Mouse (Mus musculus): ENCODE results near the gene Gna14. TPM values are rescaled to one million over a fixed set of nuclear protein-coding genes. Genes with fewer than 3 reads are reported as not detected.

Gene Gna14
- total RNA-seq, 1 experiment from 2014 or later = not detected

DNA sequence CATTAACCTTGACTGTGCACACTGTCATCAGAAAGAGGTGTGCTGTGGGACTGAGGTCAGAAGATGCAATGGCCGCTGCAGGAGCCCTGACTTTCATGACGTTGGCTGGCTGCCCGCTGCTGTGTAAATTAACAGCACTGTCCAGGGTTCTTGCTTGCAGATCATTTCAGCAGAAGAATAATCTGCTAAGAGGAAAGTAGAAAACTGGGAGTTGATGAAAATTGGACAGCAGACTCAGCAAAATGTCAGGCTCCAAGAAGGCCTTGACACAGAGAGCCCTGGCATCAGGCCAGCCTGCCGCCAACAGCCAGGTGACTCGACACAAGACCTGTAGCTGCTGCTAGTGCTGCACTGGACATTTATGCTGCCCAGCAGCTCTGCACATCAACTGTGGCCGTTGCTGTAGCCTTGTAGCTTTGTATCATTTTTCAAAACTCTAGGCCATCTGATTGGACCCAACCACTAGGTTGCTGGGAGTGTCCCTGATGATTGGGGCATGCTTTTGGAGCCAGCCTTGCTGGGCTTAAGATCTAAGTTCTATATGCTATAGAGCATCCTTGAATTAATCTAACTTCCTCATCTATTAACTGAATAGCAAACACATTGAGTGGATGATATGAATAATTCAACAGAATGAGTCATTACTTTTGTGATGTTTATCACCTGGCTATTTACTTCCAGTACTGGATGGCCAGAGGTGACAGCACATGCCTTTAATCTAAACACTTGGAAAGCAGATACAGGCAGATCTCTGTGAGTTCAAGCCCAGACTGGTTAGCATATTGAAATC, 12.5 kb downstream of the Gna14 start:
- no peak for ATAC-seq (ENCODE audit: extremely low read depth, insufficient number of reproducible peaks, low FRiP score, poor library complexity, severe bottlenecking)

DNA sequence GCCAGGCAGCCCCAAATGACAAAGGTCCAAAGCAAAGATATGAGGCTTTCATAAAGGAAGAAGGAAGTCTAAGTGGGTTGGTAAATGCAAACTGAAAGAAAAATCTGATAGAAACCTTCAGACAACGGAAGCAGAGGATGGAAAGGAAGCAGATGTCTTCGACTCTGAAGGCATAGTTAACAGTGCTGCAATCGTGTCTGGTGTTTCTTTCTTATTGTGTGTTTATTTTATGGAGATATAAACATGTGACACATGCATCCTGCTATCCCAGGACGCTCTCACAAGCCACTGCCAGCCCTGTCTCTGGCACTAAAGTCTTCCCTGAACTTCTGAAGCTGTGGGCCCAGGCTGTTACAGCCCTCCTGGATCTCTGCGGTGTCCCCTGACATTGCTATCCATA, 13.2 kb downstream of the Gna14 start:
- no peak for ATAC-seq (ENCODE audit: extremely low read depth, insufficient number of reproducible peaks, low FRiP score, poor library complexity, severe bottlenecking)

DNA sequence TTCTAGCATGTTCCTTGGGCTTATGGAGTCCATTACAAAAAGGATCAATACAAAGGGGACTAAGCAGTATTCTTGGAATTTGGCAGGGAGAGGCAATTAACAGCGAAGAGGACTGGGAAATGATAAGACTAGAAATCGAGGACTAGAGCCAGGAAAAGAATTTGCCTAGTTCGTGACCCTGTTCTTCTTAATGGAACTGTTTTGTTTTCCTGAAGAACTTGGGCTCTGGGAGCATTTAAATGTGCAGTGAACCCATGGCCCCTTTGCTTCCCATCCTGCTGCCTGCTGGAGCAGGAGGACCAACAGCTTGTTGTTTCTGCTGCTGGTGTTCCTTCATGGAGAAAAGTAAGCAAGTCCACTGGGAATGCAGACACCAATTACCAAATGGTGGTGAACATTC, 15.3 kb downstream of the Gna14 start:
- ATAC-seq (ENCODE audit: extremely low read depth, insufficient number of reproducible peaks, low FRiP score, poor library complexity, severe bottlenecking) = no peak

DNA sequence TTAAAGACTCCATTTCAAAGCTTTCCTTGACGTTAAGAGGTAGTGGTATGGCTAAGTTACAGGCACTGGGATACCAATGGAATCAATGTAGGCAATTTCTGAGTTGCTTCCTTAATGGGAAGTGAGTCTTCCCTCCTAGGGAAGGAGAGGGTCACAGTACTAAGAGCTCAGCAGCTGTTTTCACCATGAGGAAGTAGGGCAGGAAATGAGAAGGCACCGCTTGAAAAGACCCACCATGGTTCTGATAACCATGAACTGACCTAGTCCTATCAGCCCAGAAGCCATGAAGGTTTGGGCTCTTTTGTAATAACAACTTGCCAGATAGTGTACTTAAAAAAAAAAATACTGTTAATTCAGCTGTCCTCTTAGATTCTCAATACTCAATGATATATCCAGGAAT, 20.6 kb downstream of the Gna14 start:
- no peak for ATAC-seq (ENCODE audit: extremely low read depth, insufficient number of reproducible peaks, low FRiP score, poor library complexity, severe bottlenecking)

DNA sequence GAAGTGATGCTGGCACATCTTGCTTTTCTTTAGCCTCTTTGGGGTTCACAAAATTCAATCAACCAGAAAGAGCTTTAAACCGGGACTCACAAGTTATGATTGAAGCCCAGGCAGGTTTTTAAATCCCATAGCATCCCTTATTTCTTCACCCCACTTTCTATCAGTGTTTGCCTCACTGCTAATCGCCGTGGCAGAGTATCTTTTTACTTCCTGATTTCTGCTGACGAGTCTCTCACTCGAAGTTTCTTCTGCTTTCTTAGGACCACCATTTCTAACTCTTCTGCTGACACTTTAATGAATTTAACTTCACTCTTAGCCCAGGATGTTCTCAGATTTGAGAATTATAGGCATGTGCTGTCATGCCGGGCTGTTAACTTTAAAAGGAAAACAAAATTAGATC, 21.6 kb downstream of the Gna14 start:
- ATAC-seq (ENCODE audit: extremely low read depth, insufficient number of reproducible peaks, low FRiP score, poor library complexity, severe bottlenecking) = no peak

DNA sequence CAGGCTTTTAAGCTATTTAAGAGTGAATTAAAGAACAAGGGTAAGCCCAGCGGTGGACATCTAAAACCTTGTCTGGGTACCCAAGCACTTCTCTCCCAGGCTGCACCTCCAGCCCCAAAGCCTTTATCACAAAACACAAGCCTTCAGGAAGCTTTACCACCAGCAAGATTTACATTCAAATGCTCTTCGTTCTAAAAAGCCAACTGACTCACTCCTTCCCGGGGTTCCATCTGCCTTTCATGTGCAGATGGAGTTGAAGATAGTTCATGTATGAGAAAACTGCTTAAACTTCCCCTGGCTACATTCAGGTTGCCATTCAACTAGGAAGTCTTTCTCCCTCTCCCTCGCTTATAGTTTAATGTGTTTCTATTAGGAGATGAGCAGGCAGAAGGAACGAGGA, 23.8 kb downstream of the Gna14 start:
- ATAC-seq (ENCODE audit: extremely low read depth, insufficient number of reproducible peaks, low FRiP score, poor library complexity, severe bottlenecking) = no peak

DNA sequence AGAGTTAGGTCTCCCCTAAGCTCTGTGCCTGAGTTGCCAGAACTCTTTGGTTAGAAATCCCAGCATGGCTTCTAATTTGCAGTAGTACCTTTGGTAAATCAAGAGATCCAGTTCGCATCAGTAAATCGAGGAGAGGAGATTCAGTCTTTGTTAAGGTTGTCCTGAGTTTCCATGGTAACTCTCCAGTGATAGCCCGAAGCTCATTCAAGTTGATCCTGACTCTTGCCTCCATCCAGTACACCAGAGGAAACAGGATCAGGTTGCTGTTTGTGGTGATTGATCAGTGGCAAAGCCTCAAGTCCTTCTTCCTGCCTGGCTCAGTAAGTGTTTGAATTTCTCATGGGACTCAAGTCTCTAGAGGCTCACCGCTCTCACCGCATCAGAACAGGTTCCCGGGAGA, 24.7 kb downstream of the Gna14 start:
- ATAC-seq (ENCODE audit: extremely low read depth, insufficient number of reproducible peaks, low FRiP score, poor library complexity, severe bottlenecking) = no peak

DNA sequence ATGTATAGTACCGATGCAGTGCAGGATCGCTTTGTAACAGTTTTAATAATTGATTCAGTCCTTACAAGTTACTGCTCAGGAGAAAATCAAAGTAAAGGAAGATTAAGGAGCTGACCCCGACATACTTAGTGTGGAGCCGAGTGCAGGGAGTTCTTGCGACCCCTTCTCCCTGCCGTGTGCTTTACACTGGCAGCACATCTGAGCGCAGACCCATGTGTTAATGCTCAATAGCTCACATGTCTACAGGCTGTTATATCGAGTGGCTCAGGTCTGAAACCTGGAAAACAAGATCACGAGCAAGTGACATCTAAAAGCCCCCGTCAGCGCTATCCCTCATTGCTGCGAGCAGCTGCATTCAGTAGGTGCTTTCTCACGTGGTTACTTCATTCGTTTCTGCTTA, 25.3 kb downstream of the Gna14 start:
- ATAC-seq (ENCODE audit: extremely low read depth, insufficient number of reproducible peaks, low FRiP score, poor library complexity, severe bottlenecking) = no peak

DNA sequence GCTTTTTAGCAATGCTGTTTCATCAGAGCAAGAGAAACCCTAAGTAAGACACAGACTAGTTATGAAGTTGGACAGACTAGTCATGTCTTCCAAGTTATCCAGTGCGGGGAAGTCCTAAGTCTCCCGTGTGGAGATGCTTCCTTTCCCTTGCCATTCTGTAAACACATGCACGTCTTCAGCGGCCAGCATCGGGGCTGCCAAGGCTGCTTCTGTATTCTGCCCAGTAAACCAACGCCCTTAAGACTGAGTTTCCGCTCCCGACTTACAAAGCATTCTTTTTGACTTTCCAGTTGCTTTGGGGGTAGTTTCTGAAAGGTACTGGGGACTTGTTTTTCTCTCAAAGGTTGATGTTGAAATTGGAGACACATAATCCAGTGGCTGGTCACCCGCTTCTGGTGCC, 26.9 kb downstream of the Gna14 start:
- ATAC-seq (ENCODE audit: extremely low read depth, insufficient number of reproducible peaks, low FRiP score, poor library complexity, severe bottlenecking) = no peak

DNA sequence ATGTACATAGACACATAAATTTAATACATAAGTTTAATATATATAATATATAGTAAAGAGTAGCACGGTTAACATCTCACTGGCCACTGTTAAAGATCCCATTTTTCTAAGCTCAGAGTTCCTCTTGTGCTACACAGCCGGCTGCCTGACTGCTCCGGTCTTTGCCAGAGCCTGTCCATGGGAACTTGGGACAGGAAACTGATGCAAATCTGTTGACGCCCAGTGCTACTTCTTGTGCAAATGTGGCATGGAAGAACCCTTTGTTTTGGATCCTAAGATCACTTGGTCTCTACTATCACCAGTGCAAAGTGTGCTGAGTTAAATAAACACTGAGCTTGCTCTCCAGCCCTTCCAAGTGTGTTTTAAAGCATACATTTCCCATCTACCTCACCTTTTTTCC, 29.2 kb downstream of the Gna14 start:
- no peak for ATAC-seq (ENCODE audit: extremely low read depth, insufficient number of reproducible peaks, low FRiP score, poor library complexity, severe bottlenecking)

DNA sequence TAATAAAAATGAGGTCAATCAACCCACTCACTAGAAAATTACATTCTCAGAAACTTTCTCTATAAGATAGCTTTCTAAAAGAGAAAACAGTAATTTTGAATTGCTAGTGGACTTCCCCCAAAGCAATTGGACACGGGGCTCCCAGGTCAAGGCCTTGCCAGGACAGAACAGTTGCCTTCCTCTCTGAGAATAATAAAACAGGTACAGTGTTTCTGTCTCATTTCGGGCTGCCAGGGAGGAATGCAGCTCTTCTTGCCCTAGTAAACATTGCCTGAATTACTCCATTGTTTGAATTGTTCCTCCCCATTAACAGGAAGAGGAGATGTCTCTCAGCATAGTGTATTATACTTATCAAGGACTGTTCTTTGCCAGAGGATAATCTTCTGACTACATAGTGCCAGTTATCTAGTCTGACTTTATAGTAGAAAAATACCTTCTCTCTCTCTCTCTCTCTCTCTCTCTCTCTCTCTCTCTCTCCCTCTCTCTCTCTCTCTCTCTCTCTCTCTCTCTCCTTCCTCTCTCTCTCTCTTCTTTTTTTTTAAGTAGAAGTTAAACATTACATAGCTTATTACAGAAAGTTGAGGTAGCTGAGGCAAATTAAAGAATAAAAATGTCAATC, 33.3 kb downstream of the Gna14 start:
- no peak for ATAC-seq (ENCODE audit: extremely low read depth, insufficient number of reproducible peaks, low FRiP score, poor library complexity, severe bottlenecking)

DNA sequence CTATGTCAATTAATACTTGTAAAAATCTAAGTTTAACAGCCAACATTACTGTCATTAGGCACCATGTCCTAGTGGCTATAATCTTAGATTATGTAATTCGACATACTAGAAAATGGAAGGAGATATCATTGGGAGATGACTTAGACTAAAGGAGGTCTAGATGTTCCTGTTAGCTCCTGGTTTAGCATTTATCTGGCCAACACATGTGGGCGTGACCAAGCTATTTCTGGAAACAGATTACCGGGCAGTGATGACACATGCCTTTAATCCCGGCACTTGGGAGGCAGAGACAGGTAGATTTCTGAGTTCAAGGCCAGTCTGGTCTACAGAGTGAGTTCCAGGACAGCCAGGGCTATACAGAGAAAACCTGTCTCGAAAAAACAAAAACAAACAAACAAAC, 37.1 kb downstream of the Gna14 start:
- ATAC-seq (ENCODE audit: extremely low read depth, insufficient number of reproducible peaks, low FRiP score, poor library complexity, severe bottlenecking) = no peak

DNA sequence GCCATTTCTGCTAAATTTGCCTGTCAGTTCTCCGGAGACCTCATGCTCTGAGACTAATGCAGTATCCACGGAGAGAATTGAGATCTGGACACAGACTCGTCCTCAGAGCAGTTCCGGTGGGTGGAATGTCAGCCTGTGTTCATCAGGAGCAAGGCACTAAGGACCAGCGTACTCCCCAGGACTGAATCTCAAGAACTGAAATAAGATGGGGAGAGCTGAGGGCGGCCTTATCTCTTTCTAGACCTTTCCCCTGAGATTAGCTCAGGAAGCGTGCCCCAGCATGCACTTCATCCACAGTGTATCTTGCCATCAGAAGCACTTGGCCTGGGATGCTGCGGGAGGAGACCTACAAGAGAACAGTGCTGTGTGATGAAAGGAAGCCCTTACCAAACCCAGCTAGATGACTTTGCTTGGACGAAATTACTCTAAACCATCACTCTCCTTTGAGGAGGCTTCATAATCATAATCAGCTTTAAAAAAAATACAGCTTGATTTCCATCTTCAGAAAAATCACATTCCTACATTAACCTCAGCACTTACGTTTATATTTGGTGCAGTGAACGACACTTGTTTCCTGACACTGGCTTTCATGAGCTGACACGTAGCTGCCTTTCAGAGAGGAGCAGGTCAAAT, 41.9 kb downstream of the Gna14 start:
- ATAC-seq (ENCODE audit: extremely low read depth, insufficient number of reproducible peaks, low FRiP score, poor library complexity, severe bottlenecking) = no peak

DNA sequence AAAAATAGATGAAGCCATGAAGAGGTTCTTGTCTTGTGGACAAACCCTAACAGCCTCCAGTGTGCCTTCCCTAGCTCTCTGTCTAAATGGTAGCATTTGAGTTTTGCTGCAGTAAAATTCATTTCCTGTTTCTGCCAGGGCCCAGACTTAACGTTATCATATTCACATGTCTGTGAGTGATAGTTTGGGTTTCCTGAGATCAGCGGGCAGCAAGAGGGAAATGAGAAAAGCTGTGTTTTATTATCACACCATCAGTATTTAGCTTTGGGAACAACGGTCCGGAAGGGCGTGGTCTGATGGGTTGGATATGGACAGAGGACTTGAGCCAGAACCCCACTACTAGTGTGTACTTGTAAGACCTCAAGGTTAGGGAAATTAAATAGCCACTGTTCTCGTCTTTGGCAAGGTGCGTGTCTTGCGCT, 42.6 kb downstream of the Gna14 start:
- no peak for ATAC-seq (ENCODE audit: extremely low read depth, insufficient number of reproducible peaks, low FRiP score, poor library complexity, severe bottlenecking)

DNA sequence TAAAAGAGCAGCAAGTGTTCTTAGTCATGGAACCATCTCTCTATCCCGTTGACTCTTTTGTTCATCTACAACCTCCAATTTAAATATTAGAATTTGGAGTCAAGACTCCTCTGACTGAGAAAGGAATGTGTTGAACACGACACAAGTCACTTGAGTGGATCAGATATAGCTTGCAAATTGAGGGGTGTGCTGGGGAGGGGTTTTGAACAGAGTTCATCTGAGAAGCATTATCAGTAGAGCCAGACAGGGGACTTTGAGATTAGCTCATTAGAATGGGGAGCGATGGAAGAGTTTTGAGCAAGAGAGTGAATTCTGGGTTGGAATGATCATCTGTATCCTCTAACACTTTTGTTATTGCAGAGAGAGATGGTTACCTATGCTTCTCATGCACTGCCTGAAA, 46.5 kb downstream of the Gna14 start:
- ATAC-seq (ENCODE audit: extremely low read depth, insufficient number of reproducible peaks, low FRiP score, poor library complexity, severe bottlenecking) = no peak

DNA sequence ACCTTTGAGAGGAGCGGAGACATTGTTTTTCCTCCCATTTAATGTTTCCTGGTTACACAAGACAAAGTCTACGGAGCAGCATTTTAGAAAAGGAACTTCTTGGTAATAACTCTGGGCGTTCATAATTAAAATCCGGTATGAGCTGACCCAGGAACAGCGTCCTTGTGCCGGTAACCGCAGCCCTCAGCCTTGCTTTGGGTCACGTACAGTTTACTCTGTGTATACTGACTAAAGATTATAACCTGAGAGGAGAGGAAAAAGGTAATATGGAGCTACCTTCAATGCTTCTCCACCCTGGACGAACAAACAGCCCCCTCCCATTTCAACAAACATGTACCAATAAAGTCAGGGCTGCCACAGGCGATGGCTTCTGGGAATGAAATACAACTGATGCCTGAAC, 48.7 kb downstream of the Gna14 start:
- ATAC-seq (ENCODE audit: extremely low read depth, insufficient number of reproducible peaks, low FRiP score, poor library complexity, severe bottlenecking) = no peak

DNA sequence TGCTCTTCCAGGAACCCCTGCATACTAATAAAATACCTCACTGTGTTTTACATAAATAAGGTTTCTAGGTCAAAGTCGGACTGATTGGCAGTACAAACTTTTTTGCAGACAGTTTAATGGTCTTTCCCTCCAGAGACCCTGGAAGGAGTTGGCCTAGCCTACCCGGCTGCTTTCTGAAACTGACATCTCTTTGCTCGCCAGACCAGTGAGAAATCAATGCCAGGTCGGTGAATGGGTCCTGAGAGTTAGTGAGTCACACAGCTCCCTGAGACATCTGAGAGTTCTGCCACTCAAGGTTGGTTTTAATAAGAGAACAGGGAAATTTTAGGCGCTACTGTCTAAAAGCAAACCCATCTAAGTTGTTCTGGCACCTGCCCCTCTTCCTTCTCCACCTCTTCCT, 49.1 kb downstream of the Gna14 start:
- no peak for ATAC-seq (ENCODE audit: extremely low read depth, insufficient number of reproducible peaks, low FRiP score, poor library complexity, severe bottlenecking)

DNA sequence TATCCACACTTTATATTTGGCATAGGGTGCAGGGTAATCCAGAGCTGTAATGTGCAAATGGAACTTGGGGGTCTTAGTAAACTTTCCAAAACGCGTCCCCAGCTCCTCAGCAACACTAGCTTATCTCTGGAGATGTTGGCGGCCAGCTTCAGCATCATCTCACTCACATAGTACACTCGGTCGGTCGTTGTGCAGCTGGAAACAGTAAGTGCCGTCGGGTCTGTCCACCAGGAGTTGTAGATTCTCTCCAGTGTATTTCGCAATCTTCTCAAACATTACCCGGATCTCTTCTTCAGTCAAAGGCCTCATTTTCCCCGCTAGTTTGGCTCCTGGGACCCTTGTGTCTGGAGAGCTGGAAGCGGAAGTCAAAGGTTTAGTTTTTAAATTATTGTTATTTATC, 55.2 kb downstream of the Gna14 start:
- no peak for ATAC-seq (ENCODE audit: extremely low read depth, insufficient number of reproducible peaks, low FRiP score, poor library complexity, severe bottlenecking)

DNA sequence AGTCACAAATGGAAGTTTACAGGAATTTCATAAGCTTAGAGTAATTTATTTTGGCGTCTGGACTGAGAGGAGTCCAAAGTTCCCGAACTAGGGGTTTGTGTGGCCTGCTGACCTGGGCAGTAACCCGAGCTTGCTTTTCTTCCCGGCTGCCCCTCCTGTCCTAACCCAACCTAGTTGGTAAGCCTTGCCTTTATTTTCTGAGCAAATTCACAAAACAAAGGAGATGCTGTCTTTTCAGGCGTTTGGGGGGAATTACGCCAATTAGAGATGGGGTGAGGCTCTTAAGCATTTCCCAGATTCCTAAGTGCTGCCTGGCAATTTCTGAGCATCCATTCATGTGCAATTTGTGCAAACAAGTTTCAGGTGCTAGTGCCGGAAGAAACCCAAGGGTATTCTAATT, 55.9 kb downstream of the Gna14 start:
- ATAC-seq (ENCODE audit: extremely low read depth, insufficient number of reproducible peaks, low FRiP score, poor library complexity, severe bottlenecking) = no peak

DNA sequence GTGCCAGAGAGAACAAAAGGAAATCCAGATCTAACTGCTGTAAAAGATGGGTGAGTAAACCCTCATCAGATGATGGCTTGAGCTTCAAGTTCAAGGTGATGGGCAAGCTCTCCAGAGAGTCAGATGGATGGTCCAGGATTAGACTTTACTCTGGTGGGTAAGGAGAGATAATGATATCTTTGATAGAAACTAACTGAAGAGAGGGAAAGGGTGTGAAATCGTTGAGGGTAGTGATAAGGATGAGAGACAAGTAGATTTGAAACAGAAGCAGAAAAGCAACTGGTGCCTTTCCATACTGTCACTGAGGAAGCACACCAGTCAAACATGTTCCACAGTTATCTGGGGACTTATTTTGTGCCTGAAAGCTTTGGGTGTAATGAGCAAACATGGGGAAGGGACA, 56.9 kb downstream of the Gna14 start:
- no peak for ATAC-seq (ENCODE audit: extremely low read depth, insufficient number of reproducible peaks, low FRiP score, poor library complexity, severe bottlenecking)
